Mouse (Mus musculus) midbrain, postnatal 0 days (tissue): ENCODE measurements around the gene Cep104. TPM values are rescaled to one million over a fixed set of nuclear protein-coding genes. Genes with fewer than 3 reads are reported as not detected.

ENCODE experiments used
- ATAC-seq: fragments of 200-750 bp; cut with Nextera tagmentation; 2 replicates; pipeline ENCODE4 v1.8.0; 2017; ENCODE audit warnings: moderate number of reproducible peaks, mild to moderate bottlenecking, moderate TSS enrichment, moderate library complexity; ENCODE audit not compliant: low FRiP score
- DNase-seq: peaks from one replicate; pipeline ENCODE4 v3.0.0-alpha.2; 2015; ENCODE audit warnings: low spot score
- H3K27ac ChIP-seq: fragments of 300-500 bp; sonication (generic); 2 replicates; pipeline ENCODE4 v1.5.1; 2014; ENCODE audit warnings: low read depth, mild to moderate bottlenecking, low read length, mixed read lengths
- H3K27me3 ChIP-seq: fragments of 300-500 bp; sonication (generic); 2 replicates; pipeline ENCODE4 v1.6.1; 2014; ENCODE audit warnings: low read length, control low read depth, mixed read lengths; ENCODE audit not compliant: insufficient read depth
- H3K36me3 ChIP-seq: fragments of 300-500 bp; sonication (generic); 2 replicates; pipeline ENCODE4 v1.6.1; 2014; ENCODE audit warnings: low read length, control low read depth, mixed read lengths; ENCODE audit not compliant: insufficient read depth
- H3K4me1 ChIP-seq: fragments of 300-500 bp; sonication (generic); 2 replicates; pipeline ENCODE4 v1.6.1; 2014; ENCODE audit warnings: mild to moderate bottlenecking, control low read depth, antibody characterized with exemption, low read length, mixed read lengths; ENCODE audit not compliant: insufficient read depth
- H3K4me2 ChIP-seq: fragments of 300-500 bp; sonication (generic); 2 replicates; pipeline ENCODE4 v1.6.1; 2014; ENCODE audit warnings: low read depth, mild to moderate bottlenecking, low read length, mixed read lengths; ENCODE audit not compliant: poor library complexity, severe bottlenecking
- H3K4me3 ChIP-seq: fragments of 300-500 bp; sonication (generic); 2 replicates; pipeline ENCODE4 v1.5.1; 2014; ENCODE audit warnings: low read depth, mild to moderate bottlenecking, low read length, moderate library complexity
- H3K9ac ChIP-seq: fragments of 300-500 bp; sonication (generic); replicated peaks from 2 replicates; pipeline ENCODE4 v1.6.1; 2014; ENCODE audit warnings: mild to moderate bottlenecking, low read length, moderate library complexity, mixed read lengths; ENCODE audit not compliant: poor library complexity, severe bottlenecking
- H3K9me3 ChIP-seq: fragments of 300-500 bp; sonication (generic); 2 replicates; pipeline ENCODE4 v1.6.1; 2016; ENCODE audit warnings: low read length, control low read depth
- CTCF ChIP-seq: IDR thresholded peaks from 2 replicates; pipeline ENCODE4 v1.5.1; 2016; ENCODE audit warnings: antibody characterized with exemption, mild to moderate bottlenecking
- WGBS: fragments of 180-500 bp; shearing (Covaris S2); extraction: QIAGEN DNeasy Blood & Tissue Kit; methylation state at CpG from one replicate; pipeline ENCODE4 v1.1.7; 2014; 5-methylcytosine and 5-hydroxymethylcytosine counted together
- polyA plus RNA-seq: library from polyadenylated mRNA; unstranded; fragments of >200 nt; fragmentation: Nextera tagmentation; extraction: Ambion mirVana; gene quantifications from 2 replicates; pipeline ENCODE4 v1.2.1, GENCODE M21; 2015
- total RNA-seq: library from RNA; depleted of rRNA; stranded (reverse); fragments of >200 nt; gene quantifications from 2 replicates; pipeline ENCODE4 v1.2.3, GENCODE M21; 2014

Gene Cep104
- total and polyA plus RNA-seq, 2 experiments from 2014 or later: 9.6 to 11.7 TPM

- H3K36me3 ChIP-seq: peaks cover 60% of the 10 kb centered on the region
- H3K27ac ChIP-seq: no peak overlapping the region
- no peaks in the 10 kb centered on the region for H3K4me1 ChIP-seq
- peak; percentile 58 for TF ChIP-seq CTCF
- no peak for DNase-seq
- WGBS: 80% methylated on average over 7 of the region's 7 CpGs
- ATAC-seq: no peak
- no peaks in the 10 kb centered on the region for H3K9me3 ChIP-seq
- no peak overlapping the region for H3K9ac ChIP-seq
- H3K4me3 ChIP-seq: no peak overlapping the region
- no peak overlapping the region for H3K4me2 ChIP-seq
- no peaks in the 10 kb centered on the region for H3K27me3 ChIP-seq
Measured at GRCm38 (mm10) chr4:154019571-154019970, 44.6 kb downstream of the Cep104 start.

GRCm38 (mm10) chr4:154021432-154021831 lies 46.4 kb downstream of the Cep104 start:
- H3K4me3 ChIP-seq: no peak overlapping the region
- 90% methylated on average over 9 of the region's 9 CpGs for WGBS

GRCm38 (mm10) chr4:154022407-154022806 lies 47.4 kb downstream of the Cep104 start:
- 55% methylated on average over 4 of the region's 4 CpGs for WGBS
- Histone ChIP-seq H3K27me3 (0 out of 2 replicates have a peak, but pooled peaks cover 6% of the 10 kb centered on the region), H3K36me3 (peaks cover 41% of the 10 kb centered on the region), H3K27ac (no peak overlapping the region), H3K4me3 (no peak overlapping the region), H3K4me1 (peaks cover 5% of the 10 kb centered on the region; the same call in 1 of the 2 replicates), H3K9ac (no peak overlapping the region), H3K9me3 (no peaks in the 10 kb centered on the region), H3K4me2 (no peak overlapping the region)
- DNase-seq (peak; percentile 14), ATAC-seq (no peak)
- TF ChIP-seq CTCF: no peak

More at GRCm38 (mm10) chr4:154021432-154021831, 46.4 kb downstream of the Cep104 start:
- H3K27me3 ChIP-seq: no peaks in the 10 kb centered on the region
- peaks cover 5% of the 10 kb centered on the region; the same call in 1 of the 2 replicates for H3K4me1 ChIP-seq
- DNase-seq: no peak
- H3K9ac ChIP-seq: no peak overlapping the region
- no peak overlapping the region for H3K4me2 ChIP-seq
- H3K36me3 ChIP-seq: peaks cover 51% of the 10 kb centered on the region
- no peaks in the 10 kb centered on the region for H3K9me3 ChIP-seq
- TF ChIP-seq CTCF: no peak
- no peak for ATAC-seq
- no peak overlapping the region for H3K27ac ChIP-seq

GRCm38 (mm10) chr4:154022844-154023243 lies 47.9 kb downstream of the Cep104 start:
- Histone ChIP-seq H3K9me3 (no peaks in the 10 kb centered on the region), H3K27ac (no peak overlapping the region), H3K9ac (no peak overlapping the region), H3K27me3 (0 out of 2 replicates have a peak, but pooled peaks cover 6% of the 10 kb centered on the region), H3K4me1 (peaks cover 5% of the 10 kb centered on the region; the same call in 1 of the 2 replicates), H3K4me3 (no peak overlapping the region), H3K4me2 (no peak overlapping the region), H3K36me3 (peaks cover 39% of the 10 kb centered on the region)
- DNase-seq (peak; percentile 24), ATAC-seq (no peak)
- WGBS: 36% methylated on average over 4 of the region's 4 CpGs
- no peak for TF ChIP-seq CTCF

GRCm38 (mm10) chr4:154023754-154024601 lies 49.0 kb downstream of the Cep104 start:
- no peak overlapping the region for H3K4me3 ChIP-seq
- ATAC-seq: no peak
- H3K4me1 ChIP-seq: peaks cover 5% of the 10 kb centered on the region; the same call in 1 of the 2 replicates
- H3K36me3 ChIP-seq: peaks cover 29% of the 10 kb centered on the region
- no peaks in the 10 kb centered on the region for H3K9me3 ChIP-seq
- H3K27ac ChIP-seq: no peak overlapping the region
- TF ChIP-seq CTCF: no peak
- no peak overlapping the region for H3K9ac ChIP-seq
- no peak overlapping the region for H3K4me2 ChIP-seq
- 34% methylated on average over 8 of the region's 8 CpGs for WGBS
- DNase-seq: no peak
- H3K27me3 ChIP-seq: 0 out of 2 replicates have a peak, but pooled peaks cover 6% of the 10 kb centered on the region
